Mouse (Mus musculus): ENCODE measurements around the gene Atf6.
A peak's percentile ranks its signal among the peaks of the same experiment; 100 is the strongest.

Atf6 gene

GRCm38 (mm10) chr1:170706046-170706445 is 161.5 kb downstream of the Atf6 start:
- DNase-seq (ENCODE audit: low read depth, low spot score): no peak

DNA sequence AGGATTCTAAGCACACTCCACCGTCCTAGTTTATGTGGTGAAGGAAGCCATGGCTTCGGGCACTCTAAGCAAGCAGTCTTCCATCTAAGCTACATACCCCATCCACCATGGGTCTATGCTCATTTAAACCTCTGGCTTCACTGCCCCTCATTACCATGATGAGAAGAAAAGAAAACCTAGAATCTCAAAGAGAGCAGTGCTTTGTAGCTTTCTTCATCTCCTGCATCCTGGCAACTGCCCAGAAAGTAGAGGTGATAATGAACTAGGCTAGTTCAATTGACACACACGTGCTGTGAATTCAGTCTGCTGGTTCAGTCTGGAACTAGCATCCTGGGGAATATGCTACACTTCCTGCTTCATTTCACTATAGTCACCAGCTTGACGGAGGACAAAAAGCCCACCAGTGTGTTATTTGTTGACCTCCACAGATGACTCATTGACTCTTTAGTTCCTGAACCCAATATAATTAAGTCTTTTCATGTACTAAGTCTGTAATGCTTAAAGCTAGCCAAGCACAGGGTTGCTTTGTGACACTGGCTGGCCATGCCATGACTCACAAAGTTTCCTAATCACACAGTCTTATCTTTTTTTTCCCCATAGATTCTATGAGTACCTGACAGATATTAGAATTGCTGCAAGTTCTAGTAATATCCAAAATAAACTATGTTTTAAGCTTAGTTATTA is 162.5 kb downstream of the Atf6 start:
- no peak for DNase-seq (ENCODE audit: low read depth, low spot score)

DNA sequence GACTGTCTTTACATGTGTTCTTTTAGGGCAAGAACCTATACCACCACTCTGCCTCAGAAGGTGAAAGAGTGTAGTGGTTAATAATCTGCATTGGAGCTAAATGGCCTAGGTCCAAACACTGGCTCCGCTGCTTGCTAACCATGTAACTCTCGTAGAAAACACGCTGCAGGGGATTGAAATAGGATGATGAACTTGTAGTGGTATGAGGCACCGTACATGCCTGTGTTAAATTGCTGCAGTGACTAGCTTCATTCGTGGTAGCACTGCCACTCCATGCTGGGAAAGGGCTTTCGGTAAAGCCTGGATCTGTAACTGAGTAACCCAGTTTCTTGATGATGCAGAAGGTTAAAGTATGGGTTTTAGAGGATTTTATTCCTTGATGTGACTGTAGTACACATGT is 163.5 kb downstream of the Atf6 start:
- DNase-seq (ENCODE audit: low read depth, low spot score): no peak

DNA sequence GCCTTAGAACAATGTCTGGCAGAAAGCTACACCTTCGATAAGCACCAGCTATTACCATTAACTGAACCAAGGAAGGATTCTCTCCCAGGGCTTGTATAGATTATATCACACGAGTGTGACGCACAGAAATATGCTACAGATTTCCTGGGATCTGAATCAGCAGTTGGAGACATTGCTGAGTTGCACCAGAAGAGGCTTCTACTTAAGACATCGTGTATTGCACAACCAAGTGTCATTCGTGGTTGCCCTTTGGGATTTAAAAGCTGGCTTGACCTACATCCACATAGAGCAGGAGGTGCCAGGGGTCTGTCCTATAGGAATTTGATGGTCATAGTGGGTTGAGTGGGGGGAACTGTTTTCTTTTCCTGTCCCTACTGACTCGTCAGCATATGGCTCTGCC is 164.6 kb downstream of the Atf6 start:
- DNase-seq (ENCODE audit: low read depth, low spot score): no peak

GRCm38 (mm10) chr1:170702263-170702662 is 165.3 kb downstream of the Atf6 start:
- DNase-seq (ENCODE audit: low read depth, low spot score): no peak

- no peak for DNase-seq (ENCODE audit: low read depth, low spot score)
These were observed 166.0 kb downstream of the Atf6 start for GRCm38 (mm10) chr1:170701582-170701981.

DNA sequence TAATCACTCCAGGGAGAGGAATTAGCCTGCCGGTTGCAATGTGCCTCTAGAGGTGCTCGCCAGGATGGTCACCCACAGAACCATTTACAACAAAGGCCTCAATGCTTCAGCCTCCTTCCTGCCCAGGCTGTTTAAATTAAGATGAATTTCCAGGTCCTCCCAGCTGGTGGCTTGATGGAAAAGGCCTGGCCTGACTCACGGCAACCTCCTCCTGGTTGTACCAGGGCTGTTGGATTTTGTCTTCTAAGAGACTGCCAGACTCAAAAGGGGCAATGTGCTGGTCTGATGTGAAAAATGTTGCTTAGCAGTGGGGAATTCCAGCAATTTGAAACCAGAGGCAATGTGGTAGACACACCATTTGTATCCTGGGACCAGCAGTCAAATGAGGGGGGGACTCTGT is 166.4 kb downstream of the Atf6 start:
- no peak for DNase-seq (ENCODE audit: low read depth, low spot score)

DNA sequence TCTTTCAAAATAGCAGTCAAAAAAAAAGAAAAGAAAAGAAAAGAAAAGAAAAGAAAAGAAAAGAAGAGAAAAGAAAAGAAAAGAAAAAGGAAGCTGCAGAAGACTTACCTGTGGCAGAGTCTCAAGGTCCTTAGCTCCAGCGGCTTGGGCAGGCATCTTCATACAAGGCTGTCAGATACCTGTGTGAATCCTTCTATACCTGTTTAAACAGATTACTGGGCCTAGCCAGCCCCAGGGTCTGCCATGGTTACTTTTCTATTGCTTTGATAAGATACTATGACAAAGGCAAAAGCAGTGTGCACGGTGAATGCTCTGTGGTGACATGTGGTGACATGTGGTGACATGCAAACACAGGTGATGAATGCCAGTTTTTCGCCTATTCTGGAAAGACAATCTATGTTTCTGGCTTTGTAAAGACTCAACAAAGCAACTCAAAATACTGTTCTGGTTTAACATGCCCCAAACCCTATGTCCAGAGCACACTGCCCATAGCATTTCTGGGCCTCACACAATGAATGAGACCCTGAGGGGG is 167.0 kb downstream of the Atf6 start:
- DNase-seq (ENCODE audit: low read depth, low spot score): no peak

GRCm38 (mm10) chr1:170699553-170699952 is 168.0 kb downstream of the Atf6 start:
- DNase-seq (ENCODE audit: low read depth, low spot score): peak; percentile 28

DNA sequence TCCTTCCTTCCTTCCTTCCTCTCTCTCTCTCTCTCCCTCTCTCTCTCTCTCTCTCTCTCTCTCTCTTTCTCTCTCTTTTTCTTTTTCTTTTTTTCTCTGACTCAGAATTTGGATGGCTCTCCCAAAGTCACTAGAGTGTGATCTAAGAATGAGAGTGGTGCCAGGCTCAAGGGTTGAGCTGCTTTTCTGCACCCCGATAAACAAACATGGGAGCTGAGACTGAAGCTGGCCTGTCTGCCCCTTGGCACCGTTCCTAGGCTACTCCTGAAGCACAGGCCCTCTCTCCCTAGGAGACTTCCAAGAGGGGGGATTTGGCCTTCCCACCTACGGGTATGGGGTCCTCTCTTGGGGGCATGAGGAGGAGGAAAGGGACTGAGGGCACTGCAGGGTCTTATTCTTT is 168.8 kb downstream of the Atf6 start:
- no peak for DNase-seq (ENCODE audit: low read depth, low spot score)

DNA sequence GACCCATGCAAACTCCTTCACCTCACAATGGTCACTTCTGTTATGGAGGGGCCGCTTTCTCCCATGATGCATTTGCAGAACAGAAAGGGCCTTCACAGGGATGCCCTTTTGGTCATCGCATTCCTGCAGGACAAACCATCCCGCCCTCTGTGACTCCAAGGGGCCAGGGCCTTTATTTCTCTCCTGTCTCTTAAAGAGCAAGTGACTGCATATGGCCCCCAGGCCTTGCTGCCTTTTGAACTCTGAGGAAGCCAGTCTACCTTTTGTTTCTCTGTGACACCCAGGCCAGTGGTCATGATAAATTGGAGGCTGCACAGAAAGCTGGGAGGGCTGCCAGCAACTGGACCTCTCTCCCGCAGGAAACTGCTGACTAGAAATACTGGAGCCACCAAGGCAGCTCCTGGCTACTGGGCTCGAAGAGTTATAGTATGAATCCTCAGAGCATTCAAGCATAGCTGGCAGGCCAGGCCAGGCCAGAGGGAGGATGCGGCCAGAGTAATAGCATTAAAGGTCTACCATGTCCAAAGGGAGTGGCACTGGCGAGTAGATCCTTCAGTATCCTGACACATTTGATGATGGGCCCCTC is 169.7 kb downstream of the Atf6 start:
- DNase-seq (ENCODE audit: low read depth, low spot score): no peak

GRCm38 (mm10) chr1:170696996-170697395 is 170.6 kb downstream of the Atf6 start:
- DNase-seq (ENCODE audit: low read depth, low spot score): no peak

DNA sequence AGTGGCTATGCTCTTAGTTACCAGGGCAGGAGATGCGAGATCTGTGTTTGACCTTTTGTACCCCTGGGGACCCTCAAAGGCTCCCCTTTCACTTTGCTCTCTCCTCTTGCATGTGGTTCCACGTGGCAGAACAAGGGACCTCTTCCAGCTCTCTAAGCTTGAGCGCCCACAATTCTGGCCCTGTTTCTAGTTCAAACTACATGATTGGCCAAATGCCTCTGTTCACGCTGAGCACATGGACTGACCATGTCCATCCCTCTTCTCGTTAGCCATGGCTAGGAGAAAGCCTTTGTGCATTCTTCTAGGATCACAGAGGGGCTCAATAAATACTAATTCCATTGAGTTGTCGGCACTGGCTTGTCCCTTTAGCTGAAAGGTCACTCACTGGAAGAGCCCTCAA is 172.2 kb downstream of the Atf6 start:
- DNase-seq (ENCODE audit: low read depth, low spot score): no peak

DNA sequence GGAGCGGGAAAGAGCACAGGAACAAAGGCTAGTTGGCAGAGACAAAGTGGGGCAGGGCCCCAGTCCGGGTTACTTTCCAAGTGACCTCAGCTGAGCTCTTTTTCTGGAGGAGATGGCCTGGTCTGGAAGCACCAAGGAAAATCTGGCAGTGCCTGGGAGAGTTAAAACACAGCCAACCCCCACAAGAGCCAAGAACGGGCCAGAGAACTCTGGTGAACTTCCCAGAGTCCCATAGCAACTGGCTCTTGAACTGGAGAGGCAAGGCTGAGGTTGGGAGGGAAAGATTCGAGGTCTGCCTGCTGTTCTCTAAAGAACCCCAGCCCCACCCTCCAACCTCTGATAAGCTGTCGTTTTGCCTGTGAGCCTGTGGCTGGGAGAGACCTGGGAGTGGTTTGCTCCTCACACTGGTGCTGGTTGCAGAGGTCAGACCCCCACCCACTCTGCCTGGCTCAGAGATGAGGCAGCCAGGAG is 172.7 kb downstream of the Atf6 start:
- DNase-seq (ENCODE audit: low read depth, low spot score): peak; percentile 84

GRCm38 (mm10) chr1:170691301-170691700 is 176.3 kb downstream of the Atf6 start:
- DNase-seq (ENCODE audit: low read depth, low spot score): no peak

- DNase-seq (ENCODE audit: low read depth, low spot score): no peak
These were observed 177.8 kb downstream of the Atf6 start for GRCm38 (mm10) chr1:170689773-170690172.

DNA sequence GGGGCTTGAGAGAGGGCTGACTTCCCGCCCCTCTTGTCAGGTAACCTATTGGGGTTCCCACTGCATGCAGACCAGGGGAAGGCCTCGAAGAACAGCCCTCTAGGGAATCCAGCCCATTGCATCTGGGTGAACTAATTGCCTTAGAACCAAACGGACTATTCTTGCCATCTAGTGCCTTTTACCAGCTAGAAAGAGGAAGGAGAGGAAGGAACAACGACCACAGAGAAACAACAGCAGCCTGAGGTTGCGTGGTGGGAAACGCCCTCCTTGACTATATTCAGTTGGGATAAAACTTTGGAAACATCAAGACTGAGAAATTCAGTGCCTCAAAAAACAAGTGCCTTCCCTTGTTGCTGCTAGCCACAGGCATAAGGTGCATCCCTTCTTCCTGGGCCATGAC is 183.7 kb downstream of the Atf6 start:
- no peak for DNase-seq (ENCODE audit: low read depth, low spot score)

DNA sequence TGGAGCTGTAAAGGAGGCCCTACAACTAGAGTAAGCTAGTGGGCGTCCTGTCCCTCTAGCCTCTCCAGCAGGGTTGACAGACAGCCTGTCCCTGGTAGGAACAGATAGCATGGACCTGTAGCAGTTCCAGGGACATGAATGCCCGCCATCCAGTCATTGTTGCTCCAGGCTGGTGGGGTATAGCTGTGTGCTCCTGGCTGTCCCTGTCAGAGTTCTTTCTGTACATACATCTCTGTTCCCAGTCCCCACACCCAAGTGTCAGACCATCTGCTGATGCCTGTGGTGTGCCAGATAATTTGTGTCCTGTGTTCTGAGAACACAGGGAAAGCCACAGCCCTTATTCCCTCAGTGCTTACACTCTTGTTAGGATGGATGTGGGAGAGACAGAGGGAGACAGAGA is 187.9 kb downstream of the Atf6 start:
- no peak for DNase-seq (ENCODE audit: low read depth, low spot score)

GRCm38 (mm10) chr1:170678861-170679260 is 188.7 kb downstream of the Atf6 start:
- DNase-seq (ENCODE audit: low read depth, low spot score): no peak

DNA sequence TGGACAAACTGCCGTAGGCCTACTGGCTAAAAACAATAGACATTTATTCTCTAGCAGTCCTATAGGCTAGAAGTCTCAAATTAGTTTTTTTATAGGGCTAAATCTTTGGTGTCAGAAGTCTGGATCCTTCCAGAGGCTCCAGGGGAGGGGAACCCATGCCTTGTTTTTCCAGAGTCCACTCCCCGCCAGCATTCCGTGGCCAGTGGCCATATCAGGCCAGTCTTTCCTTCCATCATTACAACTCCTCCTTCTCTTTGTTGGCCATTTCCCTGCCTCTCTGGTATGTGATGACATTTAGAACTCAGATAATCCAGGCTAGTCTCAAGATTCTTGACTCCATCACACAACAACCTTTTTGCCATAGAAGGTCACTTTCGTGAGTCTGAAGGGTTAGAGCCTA is 189.9 kb downstream of the Atf6 start:
- DNase-seq (ENCODE audit: low read depth, low spot score): no peak

GRCm38 (mm10) chr1:170674184-170674775 is 193.3 kb downstream of the Atf6 start:
- DNase-seq (ENCODE audit: low read depth, low spot score): no peak

GRCm38 (mm10) chr1:170665200-170665599 is 202.4 kb downstream of the Atf6 start:
- DNase-seq (ENCODE audit: low read depth, low spot score): no peak

GRCm38 (mm10) chr1:170664620-170665185 is 202.9 kb downstream of the Atf6 start:
- DNase-seq (ENCODE audit: low read depth, low spot score): no peak

Data from R1 (cell line).